Mouse (Mus musculus): Measurements from ENCODE around the gene Phkg2. TPM values are rescaled to one million over a fixed set of nuclear protein-coding genes. Genes with fewer than 3 reads are reported as not detected.
A peak's percentile ranks its signal among the peaks of the same experiment; 100 is the strongest.

Gene Phkg2
- polyA plus RNA-seq (2012; rRNA removed): 72.2 and 75.4 TPM in 2 replicates

DNA sequence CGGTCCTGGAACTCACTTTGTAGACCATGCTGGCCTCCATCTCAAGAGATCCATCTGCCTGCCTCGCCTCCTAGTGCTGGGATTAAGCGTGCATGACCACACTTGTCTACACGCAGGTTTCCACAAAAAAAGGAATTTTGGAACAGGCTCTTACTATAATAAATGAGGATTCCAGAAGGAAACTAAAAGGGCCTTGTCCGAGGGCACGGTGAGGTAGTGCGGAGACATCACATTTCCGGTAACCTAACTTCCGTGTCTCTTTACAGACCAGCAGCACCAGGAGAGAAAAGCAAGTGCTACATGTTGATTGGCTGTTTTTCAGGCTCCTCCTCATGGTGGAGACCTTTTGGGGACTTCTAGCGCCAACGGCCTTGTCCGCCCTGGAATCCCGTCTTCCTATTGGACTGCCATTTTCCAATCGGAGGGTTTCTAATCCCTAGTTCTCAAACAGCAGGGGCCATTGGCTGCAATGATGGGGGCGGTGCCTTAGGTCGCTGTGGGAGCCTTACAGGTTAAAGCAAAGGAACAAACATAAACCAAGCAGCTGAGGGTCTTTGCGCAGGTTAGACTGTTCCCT is at the start of gene Phkg2:
Gene Phkg2, plus strand, starts transcription at position 446 of the 577 bp plus-strand sequence.
- peak; percentile 58 for DNase-seq (ENCODE audit: low spot score)

DNA sequence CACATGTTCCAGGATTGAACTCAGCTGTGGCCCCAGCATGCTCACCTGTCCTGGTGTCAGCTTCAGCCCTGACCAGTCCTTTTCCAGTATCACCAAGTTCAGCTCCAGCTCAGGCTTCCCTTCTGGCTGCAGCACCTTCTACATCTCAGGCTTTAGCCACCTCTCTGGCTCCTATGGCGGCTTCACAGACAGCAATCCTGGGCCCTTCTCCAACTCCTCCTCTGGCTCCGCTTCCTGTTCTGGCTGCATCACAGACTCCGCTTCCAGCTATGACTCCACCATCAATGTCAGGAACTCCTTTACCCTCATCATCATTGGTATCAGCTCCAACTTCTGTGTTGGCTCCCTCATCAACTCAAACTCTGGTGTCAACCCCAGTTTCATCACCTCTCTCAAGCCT is 31.5 kb upstream of the Phkg2 start:
- no peak for DNase-seq (ENCODE audit: low spot score)

DNA sequence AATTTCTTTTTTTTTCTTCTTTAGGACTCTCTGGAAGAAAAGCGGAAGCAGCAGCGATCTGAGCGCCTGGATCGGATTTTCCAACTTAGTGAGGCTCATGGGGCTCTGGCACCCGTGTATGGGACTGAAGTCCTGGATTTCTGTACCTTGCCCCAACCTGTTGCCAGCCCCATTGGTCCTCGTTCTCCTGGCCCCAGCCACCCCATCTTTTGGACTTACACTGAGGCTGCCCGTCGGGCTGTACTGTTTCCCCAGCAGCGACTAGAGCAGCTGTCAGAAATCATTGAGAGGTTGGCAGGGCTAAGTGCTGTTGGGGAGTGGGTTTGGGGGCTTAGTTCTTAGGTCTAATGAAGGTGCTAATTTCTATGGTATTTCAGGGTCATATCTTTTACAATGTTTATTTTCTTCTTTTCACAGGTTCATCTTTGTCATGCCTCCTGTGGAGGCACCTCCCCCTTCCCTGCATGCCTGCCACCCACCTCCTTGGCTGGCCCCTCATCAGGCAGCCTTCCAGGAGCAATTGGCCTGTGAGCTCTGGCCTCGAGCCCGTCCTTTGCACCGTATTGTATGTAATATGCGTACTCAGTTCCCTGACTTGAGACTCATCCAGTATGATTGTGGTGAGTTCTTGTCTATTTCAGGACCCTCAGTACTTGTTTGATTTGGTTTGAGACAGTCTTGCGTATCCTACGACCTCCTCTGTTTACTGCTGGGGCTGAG is 23.9 kb upstream of the Phkg2 start:
- no peak for DNase-seq (ENCODE audit: low spot score)

DNA sequence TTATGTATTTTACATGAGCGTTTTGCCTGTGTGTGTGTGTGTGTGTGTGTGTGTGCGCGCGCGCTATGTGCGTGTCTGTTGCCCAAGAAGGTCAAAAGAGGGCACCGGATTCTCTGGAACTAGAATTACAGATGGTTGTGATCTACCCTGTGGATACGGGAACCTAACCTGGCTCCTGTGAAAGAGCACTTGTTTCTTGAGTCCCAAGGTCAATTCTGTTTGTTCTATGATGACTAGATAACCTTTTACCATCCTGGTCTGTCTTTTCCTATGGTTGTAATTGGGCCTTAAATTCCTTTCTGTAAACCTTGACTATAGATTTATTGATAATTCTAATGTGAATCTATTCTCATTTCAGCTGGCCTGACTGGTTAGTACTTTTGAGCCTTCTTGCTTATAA is 21.6 kb upstream of the Phkg2 start:
- no peak for DNase-seq (ENCODE audit: low spot score)

DNA sequence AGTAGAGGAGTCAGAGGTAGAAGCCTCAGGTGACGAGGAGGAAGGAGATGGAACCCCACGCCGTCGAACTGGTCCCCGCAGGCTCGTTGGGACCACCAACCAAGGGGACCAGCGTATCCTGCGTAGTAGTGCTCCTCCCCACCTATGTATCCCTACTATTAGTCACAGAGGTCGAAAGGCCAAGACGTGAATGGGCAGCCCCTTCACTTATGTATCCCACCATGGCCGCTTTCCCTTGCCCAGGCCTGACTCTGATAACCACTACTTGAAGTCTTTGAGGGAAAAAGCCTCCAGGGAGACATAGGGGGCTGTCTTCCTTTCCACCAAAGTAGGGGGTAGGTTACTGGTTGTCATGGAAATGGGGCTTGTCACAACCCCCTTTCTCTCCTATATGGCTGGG is 12.6 kb upstream of the Phkg2 start:
- DNase-seq (ENCODE audit: low spot score): no peak

DNA sequence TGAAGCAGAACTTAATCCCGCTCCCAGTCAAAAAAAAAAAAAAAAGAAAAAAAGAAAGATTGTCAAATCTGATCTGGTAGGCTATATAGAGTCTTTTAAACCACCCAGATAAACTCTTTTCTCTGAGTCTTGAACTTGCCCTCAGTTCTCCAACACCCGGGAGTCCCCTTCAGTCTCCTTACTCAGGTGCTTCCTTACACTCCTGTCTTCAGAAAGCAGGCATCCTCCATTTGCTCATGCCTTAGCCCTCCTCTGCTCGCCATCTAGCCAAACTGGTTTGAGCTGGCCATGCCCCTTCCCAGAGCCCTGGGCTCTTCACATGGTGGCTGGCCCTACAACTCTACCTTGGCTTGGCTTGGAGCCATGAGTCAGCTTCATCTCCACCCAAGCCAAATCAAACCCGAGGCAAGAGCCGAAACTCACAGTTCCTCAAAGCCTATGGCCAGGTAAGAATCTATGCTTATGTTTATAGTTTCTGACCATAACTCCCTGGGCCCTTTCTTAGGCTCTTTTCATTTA is 11.7 kb upstream of the Phkg2 start, which contains the start of gene Tmem265:
Gene Tmem265, plus strand, starts transcription at position 51 of the 519 bp plus-strand sequence.
- DNase-seq (ENCODE audit: low spot score): no peak

DNA sequence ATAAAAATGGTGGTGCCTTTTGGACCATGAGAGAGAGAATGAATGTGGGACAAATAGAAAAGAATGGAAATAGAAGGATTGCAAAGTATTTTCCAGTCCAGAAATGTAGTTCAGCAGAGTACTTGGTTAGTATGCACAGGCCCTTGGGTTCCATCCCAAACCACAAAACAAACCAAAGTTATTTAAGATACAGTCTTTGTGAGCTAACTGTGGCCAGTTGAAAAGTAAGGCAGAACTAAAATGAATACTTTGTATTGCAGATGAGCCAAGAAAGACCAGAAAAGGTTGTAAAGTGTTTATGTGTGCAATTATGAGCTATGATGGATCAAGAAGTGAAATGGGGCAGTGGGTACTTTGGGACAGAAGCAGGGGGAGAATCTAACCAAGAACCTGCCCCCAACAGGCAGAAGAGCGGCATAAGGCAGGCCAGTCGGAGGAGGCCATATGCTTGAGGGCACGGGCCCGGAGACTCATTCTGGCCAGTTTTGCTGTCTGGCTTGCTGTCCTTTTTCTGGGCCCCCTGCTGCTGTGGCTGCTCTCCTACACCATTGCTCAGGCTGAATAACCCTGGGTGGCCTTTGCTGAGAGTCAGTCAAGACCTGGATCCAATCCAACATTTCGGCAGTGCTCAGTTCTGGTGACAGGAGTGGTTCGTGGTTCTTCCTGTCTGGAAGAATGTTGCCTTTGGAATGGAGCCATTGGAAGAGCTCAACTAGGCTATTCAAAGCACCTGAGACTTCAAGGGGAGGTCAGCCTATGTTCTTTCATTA is 8.6 kb upstream of the Phkg2 start:
- DNase-seq (ENCODE audit: low spot score): no peak

DNA sequence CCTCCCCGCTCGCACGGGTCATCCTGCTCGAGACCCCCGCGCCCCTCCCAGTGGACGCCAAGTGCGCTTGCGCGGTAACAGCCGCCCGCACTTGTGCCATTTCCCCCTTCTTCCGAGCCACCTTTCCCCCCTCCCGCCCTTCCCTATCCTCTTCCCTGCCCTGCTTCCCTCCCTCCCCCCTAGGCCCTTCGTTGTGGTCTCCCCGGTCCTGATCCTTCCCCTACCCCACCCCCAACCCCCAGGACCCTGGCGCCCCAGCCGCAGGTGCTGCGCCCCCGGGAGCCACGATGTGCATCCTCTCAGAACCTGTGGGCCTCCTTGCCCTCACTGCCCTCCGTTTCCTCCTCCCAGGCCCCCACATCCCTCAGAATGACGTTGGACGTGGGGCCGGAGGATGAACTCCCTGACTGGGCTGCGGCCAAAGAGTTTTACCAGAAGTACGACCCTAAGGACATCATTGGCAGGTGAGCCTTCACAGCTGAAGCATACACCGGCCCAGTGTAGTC is 416 bp downstream of the Phkg2 start:
- no peak for DNase-seq (ENCODE audit: low spot score)

DNA sequence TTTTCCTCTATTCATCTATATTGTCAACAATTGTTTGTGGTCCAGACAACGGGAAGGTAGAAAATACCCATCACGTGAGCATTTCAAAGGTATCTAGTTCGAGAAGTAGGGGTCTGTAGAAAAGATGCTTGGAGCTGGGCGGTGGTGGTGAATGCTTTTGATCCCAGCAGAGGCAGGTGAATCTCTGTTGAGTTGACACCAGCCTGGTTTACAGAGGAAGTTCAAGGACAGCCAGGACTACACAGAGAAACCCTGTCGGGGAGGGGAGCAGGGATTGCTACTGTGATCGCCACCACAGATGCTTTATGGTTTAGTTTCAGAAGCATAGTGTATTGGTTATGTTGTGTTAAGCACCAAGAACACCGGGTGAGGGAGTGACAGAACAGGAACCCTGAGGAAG is 975 bp downstream of the Phkg2 start:
- no peak for DNase-seq (ENCODE audit: low spot score)

DNA sequence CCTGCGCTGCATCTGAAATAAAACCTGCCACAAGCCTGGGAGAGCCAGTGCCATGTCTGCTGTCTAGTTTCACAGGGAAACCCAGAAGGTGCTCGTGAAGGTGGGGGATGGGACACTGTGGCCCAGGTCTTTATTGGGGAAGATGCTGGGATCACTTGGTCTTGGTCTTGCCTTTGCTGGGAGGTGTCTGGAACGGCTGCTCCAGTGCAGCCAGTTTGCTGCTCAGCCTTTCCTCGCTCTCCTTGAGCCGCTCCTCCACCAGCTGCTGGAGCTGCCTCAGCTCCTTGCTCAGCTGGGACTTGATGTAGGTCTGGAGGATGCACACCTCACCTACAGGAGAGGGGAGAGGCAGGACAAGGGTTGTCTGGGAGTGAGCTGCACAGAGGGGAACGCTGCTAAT is 10.1 kb downstream of the Phkg2 start:
- no peak for DNase-seq (ENCODE audit: low spot score)

DNA sequence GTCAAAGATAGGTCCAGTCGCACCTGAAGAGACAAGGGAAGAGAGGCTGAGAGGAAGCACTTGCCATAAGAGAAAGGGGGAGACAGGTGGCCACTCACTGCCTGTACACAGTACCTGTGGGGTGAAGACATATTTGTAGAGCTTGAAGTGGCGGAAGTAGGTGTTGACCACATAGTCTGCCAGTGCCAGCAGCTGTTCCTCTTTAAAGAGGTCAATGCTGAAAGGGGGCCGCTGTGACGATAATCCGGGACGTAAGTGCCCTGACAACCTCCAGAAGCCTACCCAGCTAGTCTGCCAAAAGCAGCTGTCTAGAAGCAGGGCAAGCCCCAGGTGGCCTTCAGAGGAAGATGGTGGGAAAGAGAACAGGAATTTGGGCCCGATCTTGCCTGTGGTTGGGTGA is 11.9 kb downstream of the Phkg2 start:
- no peak for DNase-seq (ENCODE audit: low spot score)

DNA sequence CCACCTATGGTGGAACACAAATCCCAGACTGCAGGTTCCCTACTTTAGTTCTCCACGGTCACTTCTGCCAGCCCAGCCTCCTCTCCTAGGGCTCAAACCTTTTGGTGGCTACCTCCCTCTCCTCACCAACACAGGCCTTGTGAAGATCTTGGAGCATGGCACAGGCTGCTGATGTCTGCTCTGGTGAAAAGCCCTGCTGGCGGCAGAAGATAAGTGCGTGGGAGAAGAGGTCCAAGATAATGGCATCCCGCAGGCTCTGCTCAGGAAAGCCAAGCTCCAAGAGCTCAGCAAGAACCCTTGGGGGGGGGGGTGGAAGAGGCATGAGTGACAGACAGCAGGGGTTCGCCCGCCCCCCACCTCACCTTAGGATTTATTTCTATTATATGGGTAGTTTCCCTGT is 13.0 kb downstream of the Phkg2 start:
- no peak for DNase-seq (ENCODE audit: low spot score)

DNA sequence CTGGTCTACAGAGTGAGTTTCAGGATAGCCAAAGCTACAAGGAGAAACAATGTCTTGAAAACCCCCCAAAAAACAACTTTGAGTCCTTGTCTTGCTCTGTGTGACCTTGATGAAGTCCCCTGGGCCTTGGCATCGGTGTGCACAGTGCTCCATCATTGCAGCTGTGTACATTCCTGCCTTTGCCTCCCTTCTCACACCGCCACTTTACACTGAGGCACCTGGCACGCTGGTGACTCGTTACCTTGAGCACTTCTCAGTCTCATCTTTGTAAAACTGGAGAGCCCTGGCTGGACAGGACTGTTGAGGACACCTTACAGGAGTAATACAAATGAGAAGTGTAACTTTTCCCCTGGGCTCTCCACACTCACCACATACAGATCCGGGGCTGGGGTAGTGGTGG is 14.1 kb downstream of the Phkg2 start:
- no peak for DNase-seq (ENCODE audit: low spot score)

DNA sequence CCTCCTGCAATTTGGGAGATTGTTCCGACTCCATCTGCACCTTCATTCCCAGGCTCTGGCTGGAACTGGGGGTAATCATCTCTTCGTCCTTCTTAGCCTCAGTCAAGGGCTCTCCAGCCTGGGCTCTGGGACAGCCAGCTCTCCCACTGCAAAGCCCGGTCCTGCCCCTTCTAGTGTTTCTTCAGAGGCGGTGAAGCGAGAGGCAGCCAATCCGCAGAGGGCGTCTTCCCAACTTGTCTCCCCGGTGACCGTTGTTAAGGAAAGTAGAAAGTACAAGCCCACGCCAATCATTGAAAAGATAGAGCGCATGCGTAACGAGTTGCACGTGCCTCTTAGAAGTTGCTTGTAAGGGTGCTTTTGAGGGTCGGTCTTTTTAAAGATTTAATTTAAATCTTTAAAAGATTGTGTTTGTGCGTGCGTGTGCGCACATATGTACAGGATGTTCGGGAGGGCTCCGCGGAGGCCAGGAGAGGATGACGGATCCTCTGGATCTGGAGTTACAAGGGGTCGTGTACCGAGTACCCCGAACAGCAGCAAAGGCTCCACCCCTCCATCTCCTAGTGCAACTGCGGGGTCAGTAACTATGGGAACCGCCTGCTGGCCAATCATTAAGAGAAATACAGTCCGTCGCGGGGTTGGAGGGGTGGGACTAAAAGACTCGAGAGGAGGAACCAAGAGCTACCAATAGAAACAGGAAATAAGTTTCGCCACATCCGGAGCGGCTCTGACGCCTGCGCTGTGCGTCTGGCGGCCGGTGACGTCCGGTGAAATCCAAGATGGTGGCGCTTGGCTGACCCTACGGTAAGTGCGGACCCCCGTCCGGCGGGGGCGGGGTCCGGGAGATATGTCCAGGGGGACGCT is 15.1 kb downstream of the Phkg2 start, which contains the start of the genes Ccdc189 and Rnf40:
Gene Ccdc189, minus strand, starts transcription at position 585 of the 861 bp plus-strand sequence.
Gene Rnf40, plus strand, starts transcription at position 757 of the 861 bp plus-strand sequence.
- DNase-seq (ENCODE audit: low spot score): peak; percentile 77

DNA sequence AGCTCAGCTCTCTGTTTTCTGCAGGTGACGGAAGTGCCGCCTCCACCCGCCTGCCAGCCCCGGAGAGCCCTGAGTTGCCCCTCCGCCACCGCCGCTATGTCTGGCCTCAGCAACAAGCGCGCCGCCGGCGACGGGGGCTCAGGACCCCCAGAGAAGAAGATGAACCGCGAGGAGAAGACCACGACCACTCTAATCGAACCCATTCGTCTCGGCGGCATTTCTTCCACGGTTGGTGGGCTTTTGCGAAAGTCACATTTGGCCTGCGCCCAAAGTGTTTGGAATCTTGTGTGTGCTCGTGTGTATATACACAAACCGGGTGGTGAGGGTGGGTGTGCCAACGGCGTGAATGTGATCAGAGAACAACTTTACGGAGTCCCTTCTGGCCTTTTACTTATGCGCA is 15.8 kb downstream of the Phkg2 start:
- no peak for DNase-seq (ENCODE audit: low spot score)

DNA sequence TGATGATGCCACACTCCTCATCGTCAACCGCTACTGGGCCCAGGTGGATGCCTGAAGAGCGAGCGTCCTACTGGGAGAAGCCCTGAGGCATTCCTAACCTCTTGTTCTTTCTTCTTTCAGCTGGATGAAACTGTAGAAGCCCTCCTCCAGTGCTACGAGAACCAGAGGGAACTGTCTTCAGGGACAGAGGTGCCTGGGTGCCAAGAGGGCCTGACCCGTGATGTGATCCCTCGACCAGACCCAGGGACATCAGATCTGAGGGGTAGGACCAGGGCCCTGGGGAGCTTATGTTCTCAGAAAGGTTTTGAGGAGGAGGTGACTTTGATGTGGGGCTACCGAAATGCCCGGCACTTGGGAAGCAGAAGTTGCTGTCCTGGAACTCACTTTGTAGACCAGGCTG is 16.5 kb downstream of the Phkg2 start:
- no peak for DNase-seq (ENCODE audit: low spot score)

DNA sequence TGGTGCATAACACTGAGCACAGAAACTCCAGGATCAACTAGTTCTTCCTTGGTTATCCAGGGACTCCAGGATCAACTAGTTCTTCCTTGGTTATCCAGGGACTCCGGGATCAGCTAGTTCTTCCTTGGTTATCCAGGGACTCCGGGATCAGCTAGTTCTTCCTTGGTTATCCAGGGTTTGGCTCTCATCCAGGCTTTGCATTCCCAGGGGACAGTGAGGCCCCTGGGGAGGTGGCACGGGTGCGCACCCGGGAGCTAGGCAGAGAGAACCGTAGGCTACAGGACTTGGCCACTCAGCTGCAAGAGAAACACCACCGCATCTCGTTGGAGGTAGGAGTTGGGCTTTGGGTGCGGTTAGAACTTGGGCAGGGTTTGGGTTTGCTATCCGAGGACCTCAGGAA is 18.0 kb downstream of the Phkg2 start:
- DNase-seq (ENCODE audit: low spot score): no peak

DNA sequence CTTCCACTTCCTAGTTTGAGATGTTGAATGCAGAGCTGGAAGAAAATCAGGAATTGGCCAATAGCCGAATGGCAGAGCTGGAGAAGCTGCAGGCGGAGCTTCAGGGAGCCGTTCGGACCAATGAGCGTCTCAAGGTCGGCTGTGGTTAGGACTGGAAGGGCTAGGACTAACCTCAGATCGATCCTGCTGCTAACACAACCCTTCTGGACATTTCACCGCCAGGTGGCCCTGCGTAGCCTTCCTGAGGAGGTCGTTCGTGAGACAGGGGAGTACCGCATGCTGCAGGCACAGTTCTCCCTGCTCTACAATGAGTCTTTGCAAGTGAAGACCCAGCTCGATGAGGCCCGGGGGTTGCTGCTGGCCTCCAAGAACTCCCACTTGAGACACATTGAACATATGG is 19.4 kb downstream of the Phkg2 start:
- no peak for DNase-seq (ENCODE audit: low spot score)

DNA sequence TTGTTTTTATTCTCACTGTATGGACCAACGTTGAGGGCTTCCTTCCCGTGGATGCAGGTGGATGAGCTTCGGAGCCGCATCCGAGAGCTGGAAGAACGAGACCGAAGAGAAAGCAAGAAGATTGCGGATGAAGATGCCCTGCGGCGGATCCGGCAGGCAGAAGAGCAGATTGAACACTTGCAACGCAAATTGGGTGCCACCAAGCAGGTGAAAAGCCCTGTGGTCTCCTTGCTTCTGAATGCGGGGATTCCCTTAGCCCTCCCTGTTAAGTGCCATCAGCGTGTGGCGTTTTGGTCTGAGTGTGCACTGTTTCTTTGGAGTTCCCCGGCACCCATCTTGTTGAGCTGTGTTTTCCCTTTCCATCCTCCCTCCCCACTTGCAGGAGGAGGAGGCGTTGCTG is 23.6 kb downstream of the Phkg2 start:
- no peak for DNase-seq (ENCODE audit: low spot score)

DNA sequence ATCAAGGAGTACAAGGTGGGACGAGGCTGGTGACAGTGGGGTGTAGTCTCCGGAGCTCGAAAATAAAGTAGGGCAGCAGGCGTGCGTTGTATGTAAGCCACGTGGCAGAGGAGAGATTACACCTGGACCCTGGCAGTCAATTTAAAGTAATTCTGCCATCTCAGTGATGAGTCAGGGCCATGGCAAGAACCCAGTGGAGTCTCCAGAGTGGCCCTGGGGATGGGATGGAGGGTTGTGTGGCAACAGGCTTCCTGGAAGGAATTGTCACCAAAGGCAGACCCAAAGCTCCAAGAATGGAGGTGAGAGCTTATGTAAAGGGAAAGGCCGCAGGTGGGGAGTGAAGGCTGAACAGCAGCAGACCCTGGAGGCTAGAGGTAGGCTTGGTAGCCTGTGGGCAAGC is 27.5 kb downstream of the Phkg2 start:
- no peak for DNase-seq (ENCODE audit: low spot score)

DNA sequence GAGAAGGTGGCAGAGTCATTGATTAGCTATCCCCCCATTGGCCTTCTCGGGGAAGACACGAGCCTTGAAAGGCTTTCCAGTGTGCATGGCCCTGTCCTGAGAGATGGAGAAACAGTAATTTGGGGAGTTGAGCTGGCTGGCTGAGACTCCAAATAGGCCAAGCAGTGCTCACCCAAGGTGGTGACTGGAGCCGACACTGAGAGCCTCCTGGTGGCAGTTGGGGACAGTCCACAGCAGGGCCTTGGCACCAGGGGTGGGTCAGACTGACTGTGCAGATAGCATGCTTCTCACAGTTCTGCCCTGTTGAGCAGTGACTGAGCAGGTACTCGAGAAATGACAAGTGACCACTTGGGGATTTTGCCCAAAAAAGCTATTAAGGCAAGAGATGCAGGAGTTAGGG is 28.6 kb downstream of the Phkg2 start:
- no peak for DNase-seq (ENCODE audit: low spot score)
